Mouse (Mus musculus): ENCODE measurements at regions not wholly inside any gene's neighbourhood (a gene's known extent, or its start where the extent isn't known, plus 50 kb on each side); places are given as distances from the start of the nearest gene placed in this dataset.

- TF ChIP-seq GATA1 (IDR thresholded peaks at IDR 0.05; ENCODE audit: borderline replicate concordance, low read length) (no peak), FLI1 (IDR thresholded peaks at IDR 0.05; ENCODE audit: low read length) (no peak)
Observed at GRCm38 (mm10) chr4:9033106-9033642, 794.3 kb upstream of the Car8 start.

Measured in megakaryocyte, embryonic 14.5 days (primary cell).